Mouse (Mus musculus): Measurements from ENCODE around the gene Kcnj6.

DNA sequence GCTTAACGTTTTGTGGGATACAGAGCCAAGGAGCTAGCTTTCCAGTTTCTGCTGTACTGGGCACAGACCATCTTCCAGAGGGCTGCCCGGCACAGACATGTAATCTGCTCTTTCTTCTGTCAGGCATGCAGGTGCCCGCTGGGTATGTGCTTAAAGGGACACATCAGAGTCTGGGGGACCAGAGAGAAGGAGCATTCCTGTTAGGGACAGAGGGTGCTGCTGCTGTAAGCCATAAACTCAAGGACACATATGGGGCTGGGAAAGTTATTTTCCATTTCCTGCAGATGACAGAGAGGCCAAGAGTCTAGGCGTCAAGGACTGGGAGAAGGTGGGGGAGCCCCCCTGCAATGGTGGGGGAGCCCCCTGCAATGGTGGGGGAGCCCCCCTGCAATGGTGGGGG is 278.0 kb downstream of the Kcnj6 start:
- TF ChIP-seq CTCF (conservative IDR thresholded peaks at IDR 0.05; ENCODE audit: low read length) = no peak
- TF ChIP-seq POU5F1 (IDR thresholded peaks at IDR 0.05; ENCODE audit: borderline replicate concordance, low read length) = no peak
- no peak for TF ChIP-seq NANOG (IDR thresholded peaks at IDR 0.05; ENCODE audit: borderline replicate concordance, low read length)

All from E14TG2a.4 (cell line).